Mouse (Mus musculus): ENCODE measurements around the gene Cwc25. TPM values are rescaled to one million over a fixed set of nuclear protein-coding genes. Genes with fewer than 3 reads are reported as not detected.

Cwc25 gene
- total RNA-seq (2014; fragmentation: Nextera tagmentation): 17.7 and 18.9 TPM in 2 replicates
- 20.4 and 23.3 TPM in 2 replicates for total RNA-seq (2017)

DNA sequence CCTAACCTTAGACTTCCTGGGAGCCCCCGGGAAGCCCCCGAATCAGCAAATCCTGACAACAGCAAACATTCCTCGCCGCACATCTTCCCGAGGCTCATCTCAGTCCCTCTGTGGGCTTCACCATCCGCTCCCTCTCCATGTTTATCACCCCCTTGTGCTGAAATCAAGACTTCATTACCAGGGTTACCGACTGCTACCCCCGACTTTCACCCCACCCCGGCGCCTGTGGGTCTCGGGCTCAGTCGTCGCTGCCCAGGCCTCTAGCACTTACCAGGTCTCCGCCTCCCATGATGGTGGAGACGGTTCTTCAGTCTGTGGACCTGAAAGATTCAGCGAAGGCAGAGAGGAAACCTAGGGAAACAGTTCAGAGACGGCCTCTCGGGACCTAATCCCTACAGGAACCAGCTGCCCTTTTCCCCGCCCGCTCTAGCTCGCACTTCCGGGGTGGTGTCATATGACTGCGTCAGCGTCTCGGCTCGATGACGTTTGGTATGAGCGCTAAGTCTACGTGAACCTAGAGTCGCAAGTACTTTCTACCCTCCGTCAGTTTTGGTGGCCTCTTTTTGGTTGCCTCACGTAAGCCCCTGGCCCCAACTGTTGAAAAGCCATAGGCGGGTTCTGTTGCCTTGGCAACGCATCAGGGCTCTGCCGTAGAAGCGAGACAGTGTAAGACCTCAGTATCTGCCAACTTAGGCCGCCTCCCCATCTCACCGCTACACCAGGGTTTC is at the start of gene Cwc25:
Cwc25 (minus strand) TSS at position 403 of the 728 bp plus-strand sequence.
- ATAC-seq (replicated peaks; ENCODE audit: low FRiP score, low TSS enrichment, poor library complexity, severe bottlenecking): peak; percentile 97

DNA sequence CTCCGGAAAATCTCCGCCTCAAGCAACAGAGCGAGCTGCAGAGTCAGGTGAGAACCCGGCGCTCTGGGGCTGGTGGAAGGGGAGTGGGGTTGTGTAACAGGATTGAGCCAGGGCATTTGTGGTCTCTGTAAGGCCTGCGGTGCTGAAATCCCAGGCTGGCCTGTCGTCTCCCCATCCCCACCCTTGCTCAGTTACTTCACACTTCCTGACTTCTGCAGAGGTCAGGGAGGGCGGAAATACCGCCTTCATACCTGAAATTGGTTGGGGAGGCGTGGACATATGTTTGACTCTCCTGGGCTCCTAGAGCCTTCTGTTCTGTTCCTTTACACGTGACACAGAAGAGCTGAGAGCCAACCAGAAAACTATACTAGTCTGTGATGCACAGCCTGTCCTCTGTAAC is 49.4 kb upstream of the Cwc25 start:
- ATAC-seq (replicated peaks; ENCODE audit: low FRiP score, low TSS enrichment, poor library complexity, severe bottlenecking): no peak

DNA sequence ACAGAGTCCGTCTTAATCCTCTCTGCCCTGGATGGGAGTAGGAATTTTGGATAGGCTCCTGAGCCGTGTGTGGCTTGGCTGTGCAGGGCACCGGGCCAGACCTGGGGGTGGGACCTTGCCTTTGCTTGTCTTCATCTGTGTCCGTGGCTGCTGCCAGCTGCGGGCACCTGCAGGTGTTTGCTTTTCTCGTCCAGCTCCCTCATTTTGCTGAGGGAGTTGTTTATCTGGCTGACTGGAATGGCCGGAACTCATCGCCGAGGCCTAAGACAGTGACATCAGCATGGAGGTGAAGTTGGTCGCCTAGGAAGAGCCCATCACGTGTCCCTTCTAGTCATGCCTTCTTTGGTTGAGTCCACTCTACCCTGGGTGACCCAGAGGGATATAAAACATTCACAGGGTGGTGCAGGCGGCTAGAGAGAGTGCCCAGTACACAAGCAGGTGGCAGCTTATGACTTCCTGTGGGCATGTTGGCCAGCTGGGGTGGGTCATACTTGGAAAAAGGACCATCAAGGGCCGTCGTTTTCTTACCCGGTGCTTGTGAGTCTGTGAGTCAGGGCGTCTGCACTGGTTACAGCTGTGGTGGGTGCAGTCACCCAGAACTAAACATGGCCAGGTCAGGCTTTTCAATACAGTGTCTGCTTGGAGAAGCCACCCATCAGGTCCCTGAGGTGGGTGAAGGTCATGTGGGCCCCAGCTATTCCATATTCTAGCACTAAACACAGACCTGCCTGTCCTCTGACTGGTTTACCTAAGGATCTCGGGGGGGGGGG is 47.6 kb upstream of the Cwc25 start:
- no peak for ATAC-seq (replicated peaks; ENCODE audit: low FRiP score, low TSS enrichment, poor library complexity, severe bottlenecking)

DNA sequence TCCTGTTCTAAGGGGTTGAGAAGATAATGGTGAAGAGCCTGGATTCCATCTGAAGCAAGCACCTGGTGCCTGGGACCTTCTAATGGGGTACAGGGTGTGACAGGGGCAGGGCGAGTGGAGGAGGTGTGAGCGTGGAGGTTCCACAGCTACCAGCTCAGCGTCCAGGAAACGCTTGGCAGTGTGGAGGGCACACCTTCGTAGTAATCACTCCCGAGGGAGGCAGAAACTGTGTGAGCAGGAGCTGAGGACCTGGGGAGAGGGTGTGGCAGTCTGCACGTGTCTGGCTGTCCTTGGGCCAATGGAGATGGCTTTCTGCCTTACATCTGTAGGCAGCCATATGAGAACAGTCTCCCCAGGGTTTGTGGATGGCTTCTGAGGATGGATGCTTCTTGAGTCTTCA is 46.7 kb upstream of the Cwc25 start:
- no peak for ATAC-seq (replicated peaks; ENCODE audit: low FRiP score, low TSS enrichment, poor library complexity, severe bottlenecking)

DNA sequence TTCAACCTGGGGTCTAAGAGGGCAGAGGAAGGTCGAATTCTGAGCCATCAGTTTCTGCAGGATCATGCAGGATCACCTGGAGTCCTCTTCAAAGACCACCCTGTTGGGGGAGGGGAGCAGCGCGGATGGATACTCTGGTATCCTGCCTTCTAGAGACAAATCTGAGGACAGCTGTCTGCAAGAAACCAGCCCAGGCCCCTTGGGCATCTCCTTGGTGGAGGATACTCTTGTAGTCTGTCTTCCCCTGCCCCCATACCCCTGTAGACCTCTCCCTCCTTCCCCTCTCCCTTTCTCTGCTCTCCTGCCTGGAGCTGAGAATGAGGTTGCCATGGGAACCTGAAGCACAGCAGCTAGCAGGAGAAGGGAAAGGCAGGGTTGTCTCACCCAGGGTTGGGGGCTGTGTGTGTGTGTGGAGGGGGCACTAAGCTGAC is 46.1 kb upstream of the Cwc25 start:
- ATAC-seq (replicated peaks; ENCODE audit: low FRiP score, low TSS enrichment, poor library complexity, severe bottlenecking): no peak

DNA sequence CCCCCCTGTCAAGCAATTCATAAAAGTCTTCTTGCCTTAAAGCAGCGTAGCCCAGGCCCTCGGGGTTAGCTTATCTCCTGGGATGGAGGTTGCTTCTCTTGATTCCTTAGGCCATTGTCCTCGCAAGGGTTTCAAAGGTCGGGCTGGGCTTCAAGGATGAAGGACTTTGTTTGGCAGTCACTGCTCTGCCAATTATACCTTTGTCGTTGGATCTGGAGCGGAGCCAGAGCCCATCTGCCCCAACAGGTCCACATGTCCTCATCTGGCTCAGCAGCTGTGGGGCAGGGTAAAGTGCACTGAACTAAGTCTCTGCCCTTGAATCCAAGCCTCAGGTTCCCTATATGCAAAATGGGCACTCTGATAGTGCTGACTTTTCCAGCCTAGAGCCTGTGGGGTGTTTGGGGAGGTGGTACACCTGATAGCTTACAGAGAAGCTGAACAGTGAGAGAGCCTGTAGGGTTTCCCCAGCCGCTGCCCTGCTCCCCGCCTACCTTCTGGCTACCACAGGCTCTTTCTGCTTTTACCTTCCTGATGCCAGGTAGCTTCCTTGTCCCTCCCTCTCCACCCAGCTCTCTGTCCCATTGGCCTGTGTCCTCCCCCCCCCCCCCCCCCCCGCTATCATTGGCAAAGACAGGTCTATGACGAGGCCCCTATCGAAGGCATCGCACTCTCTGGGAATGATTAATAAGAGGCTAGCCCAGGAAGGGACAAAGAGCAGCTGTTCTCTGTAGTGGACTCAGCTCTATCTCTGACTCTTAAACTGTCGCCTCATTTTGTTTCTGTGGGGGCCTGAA is 45.4 kb upstream of the Cwc25 start:
- no peak for ATAC-seq (replicated peaks; ENCODE audit: low FRiP score, low TSS enrichment, poor library complexity, severe bottlenecking)

DNA sequence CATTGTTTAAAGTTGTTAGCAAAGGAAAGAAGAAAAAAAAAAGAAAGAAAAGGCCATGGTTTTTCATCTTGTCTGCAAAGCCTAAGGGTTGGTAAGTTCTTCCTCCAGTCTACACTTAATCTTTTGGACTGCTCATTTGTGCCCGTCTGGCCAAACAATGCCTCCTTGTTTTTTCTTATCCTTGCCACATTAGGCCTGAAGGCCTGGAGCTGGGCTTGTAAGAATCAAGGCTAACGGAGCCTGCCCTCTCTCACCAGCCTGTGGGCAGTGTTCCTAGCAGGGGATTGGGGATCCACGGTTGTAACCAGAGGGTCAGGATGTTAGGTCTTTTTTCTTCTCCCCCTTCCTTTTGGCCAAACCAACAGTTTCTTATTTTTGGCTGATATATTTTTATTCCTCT is 44.6 kb upstream of the Cwc25 start:
- no peak for ATAC-seq (replicated peaks; ENCODE audit: low FRiP score, low TSS enrichment, poor library complexity, severe bottlenecking)

DNA sequence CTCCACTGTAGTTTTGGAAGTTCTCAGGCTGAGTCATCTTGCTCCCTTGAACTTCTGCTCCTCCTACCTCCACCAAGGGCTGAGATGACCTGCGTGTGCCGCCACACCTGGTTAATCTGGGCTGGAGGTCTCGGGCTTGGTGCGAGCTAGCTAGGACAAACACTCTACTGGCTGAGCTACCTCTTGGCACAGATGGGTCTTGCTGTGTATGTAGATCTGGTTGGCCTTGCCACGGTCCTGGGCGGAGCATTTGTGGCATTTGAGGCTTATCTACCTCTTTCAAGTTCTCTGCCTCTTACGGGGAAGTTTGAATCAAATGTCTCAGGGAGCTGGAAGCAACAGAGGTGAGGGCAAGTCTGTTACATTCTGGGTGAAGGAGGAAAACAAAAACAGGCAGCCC is 44.0 kb upstream of the Cwc25 start:
- ATAC-seq (replicated peaks; ENCODE audit: low FRiP score, low TSS enrichment, poor library complexity, severe bottlenecking): peak; percentile 53

DNA sequence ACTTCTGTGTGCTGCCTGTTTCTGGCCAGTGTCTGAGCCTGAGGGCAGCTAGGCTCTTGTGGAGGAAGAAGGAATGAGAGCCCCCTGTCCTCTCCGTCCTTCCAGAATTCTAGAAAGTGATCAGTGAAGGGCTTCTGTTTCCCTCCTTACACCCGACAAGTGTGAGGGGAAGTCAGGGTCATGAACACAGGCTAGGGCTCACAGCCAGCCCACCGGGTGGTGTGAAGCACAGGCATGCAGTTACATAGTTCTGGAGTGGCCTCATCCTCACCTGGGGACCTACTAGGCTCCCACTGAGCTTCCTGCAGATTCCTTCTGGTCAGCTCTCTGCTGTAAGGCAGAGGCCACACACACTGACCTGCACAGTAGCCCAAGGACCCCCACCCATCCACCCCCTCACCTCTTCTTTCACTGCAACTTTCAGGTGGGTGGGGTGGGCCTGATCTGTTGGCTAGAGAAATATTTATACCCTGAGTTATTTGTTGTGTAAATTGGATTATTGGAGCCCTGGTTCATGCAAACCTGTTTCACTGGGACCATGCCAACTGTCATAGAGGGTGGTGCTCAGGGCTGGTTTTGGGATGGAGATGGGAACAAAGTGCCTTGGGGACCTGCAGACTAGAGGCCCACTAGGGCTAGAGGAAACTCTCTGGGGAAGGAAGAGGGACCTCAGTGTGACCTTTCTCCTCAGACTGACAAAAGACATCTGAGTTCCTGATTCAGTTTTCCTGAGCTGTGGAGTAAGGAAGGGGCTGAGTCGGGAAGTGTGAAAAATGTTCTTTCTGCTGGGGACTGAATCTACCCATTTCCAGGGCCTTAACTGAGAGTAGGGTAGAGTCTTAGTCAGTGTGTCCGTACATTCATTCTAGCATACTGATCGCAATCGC is 43.1 kb upstream of the Cwc25 start:
- ATAC-seq (replicated peaks; ENCODE audit: low FRiP score, low TSS enrichment, poor library complexity, severe bottlenecking): no peak

DNA sequence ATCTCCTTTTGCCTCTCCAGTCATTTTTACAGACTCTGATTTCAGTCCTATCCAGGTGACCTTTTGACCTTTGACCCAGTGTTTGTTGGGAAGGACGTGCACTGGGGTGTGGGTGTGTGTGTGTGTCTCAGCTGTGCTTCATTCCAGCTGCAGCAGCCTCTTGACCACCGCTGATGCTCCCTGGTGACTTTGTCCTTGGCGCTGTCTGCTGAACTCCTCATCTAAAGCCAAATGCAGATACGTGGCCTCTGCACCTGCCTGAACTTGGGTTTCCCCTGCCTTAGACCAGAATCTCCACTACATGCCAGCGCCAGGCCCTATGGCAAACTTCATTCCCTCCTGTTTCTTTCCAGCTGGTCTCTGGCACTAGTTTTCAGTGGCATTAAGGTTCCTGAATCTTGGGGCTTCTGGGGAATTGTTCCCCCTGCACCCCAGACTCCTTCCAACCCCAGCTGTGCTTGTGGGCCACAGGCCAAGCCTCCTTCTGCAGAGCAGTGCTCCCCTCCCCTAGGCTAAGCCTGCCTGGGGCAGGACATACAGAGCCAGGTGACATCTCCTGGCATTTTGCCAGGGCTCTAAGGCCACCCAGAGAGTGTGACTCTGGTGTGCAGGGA is 42.4 kb upstream of the Cwc25 start:
- no peak for ATAC-seq (replicated peaks; ENCODE audit: low FRiP score, low TSS enrichment, poor library complexity, severe bottlenecking)

DNA sequence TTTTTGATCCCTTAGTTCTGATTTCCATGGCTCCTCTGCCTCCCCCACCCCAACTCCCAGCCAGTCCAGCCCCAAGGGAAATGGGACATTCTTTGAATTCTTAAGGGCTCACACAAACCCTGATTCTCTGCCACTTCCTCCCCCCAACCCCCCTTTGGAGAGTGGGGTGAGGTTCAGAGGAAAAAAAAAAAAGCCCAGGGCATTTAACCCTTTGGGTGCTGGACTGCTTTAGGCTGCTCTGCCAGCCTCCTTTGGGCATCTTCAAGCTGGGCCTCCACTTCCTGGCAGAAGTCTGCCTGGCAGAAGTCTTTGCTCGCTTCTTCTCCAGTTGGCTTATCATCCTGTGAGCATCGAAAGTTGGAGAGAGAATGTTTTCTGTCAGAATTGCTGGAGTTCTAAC is 41.7 kb upstream of the Cwc25 start:
- ATAC-seq (replicated peaks; ENCODE audit: low FRiP score, low TSS enrichment, poor library complexity, severe bottlenecking): no peak

DNA sequence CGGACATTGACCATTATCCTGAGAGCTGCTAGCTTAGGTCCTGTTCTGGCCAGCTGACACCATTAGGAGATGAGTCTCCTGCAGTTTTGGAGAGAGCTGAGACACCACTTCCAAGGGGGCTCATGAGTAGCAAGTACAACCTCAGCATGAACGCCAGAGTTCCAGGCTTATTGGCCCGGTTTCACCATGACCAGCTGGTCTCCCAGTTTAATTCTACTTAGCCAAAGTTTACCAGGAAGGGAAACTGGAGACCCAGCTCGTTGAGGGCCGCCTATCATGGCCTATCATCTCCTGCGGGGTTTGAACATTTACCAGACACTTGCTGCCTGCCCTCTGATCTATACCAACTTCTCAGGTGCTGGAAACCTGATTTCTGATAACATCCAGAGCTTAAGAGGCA is 41.3 kb upstream of the Cwc25 start:
- no peak for ATAC-seq (replicated peaks; ENCODE audit: low FRiP score, low TSS enrichment, poor library complexity, severe bottlenecking)

DNA sequence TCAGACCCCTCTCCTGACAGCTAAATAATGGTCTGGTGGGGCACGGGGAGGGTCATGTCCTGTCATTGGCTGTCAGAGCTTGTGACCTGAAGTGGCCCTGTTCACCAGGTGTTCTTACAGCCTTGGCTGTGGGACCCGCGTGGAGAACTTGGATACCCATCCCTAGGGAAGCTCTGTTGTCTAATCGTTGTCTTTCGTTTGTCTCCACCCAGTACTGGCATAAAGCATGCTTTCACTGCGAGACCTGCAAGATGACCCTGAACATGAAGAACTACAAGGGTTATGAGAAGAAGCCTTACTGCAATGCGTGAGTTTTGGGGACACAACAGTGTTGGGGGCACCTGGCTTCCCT is 40.2 kb upstream of the Cwc25 start:
- ATAC-seq (replicated peaks; ENCODE audit: low FRiP score, low TSS enrichment, poor library complexity, severe bottlenecking): no peak

DNA sequence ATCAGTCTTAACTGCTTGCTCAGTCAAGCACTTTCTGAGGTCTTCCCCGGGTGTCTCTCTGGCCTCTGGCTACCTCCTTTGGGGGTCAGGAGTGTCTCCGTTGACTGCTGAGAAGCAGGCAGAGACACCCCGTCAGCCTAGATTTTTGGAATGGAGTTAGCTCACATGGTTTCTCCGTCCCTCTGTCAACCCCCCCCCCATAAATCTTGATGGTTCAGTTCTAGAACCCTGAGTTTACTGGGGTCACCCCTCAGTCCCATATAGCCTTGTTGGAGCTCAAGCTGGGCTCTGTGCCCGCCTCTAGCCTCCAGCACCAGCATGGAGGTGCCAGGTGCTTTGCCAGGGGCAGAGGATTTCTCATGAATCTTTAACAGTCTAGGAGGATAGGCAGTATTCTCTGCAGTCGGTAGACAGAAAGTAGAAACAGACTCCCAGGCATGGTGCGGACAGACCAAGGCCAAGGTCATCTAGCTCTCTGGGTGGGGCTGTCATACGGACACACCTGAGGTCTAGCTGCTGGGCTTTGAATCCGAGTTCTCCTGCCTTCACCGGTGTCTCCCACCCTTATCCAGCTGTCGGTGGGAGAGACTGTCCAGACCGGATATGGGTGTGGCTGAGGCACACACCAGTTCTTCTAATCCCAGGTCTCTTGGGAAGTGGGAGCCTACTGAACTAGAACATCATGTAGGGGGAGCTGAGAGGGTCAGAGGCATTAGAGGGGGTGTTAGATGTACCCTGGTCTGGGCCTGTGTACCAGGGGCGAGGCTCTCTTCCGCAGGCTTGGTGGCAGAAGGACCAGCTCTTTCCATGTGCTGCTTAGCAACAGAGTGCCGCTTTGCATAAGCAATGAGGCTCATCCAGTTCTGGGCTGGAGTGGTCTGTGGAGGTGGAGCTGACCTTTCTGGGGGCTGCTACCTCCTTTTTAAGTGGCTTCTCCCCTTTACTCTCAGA is 39.6 kb upstream of the Cwc25 start:
- no peak for ATAC-seq (replicated peaks; ENCODE audit: low FRiP score, low TSS enrichment, poor library complexity, severe bottlenecking)

DNA sequence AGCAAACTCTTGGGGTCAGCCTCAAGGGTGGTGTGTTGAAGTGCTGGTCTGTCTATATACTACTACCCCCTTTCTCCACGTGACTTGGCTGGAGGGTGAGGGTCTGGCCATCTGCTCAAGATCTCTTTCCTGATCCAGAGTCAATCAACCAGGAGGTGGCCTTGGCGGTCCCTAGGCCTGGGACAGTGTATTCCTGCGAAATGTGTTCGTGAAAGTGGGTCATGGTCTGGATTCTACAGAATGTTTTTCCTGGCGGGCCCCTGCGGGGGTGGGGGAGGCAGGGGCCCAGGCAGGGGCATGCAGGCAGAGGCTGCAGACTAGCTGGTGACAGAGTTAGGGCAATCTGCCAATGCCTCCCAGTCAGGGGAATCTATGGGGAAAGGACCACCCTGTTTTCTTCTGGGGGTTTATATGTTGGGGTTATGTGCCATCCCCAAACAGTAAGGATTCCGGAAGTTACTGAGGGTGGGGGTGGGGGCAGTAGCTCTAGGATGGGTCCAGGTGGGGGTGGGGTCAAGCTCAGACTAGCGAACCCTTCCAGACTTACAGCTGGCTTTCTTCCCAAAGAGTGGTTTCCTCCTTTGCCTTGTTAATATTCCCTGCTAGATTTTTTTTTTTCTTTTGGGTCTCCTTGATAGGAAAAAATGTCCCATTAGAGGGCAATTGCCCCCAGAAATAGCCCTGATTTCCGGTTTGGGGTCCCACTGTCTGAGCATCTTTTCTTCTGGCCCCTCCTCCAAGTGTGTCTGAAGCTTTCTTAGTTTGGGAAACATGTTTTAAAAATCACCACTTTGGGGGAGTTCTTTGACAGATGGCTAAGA is 38.7 kb upstream of the Cwc25 start:
- ATAC-seq (replicated peaks; ENCODE audit: low FRiP score, low TSS enrichment, poor library complexity, severe bottlenecking): no peak

DNA sequence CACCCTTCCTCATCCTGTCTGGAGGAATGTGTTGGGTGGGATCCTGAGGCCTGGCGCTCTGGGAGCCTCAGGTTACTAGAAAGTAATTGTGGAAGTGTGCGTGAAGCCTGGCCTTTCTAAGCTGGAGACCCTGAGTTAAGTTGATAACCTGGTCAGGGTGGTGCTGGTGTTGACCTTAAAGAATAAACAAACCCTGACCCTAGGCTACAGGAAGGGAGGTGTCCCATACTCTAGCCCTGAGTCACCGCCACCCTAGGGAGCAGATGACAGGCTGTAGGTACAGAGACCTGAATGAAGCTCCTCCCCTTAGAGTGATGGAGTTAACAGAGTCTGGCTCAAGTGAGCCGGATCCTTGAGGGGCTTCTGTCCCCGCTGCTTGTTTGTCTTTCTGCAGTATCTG is 37.5 kb upstream of the Cwc25 start:
- ATAC-seq (replicated peaks; ENCODE audit: low FRiP score, low TSS enrichment, poor library complexity, severe bottlenecking): no peak

DNA sequence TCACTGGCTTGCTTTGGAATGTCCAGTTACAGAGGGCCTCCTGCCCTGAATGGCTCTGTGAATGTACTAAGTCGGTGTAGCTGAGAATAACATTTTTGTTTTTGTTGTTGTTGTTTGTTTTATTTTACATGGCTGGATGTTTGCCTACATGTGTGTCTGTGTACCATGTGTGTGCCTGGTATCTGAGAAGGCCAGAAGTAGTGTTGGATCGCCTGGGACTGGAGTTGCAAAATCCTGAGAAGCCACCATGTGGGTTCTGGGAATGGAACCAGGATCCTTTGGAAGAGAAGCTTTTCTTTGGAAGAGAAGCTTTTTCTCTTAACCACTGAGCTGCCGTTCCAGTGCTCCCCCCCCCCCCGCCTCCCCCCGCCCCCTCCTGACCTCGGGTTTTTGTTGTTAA is 36.1 kb upstream of the Cwc25 start:
- ATAC-seq (replicated peaks; ENCODE audit: low FRiP score, low TSS enrichment, poor library complexity, severe bottlenecking): no peak

All from megakaryocyte-erythroid progenitor cell, adult 5-6 weeks (primary cell).